Mouse (Mus musculus) heart, embryonic 15.5 days (tissue): ENCODE results near the gene Rhox2a. TPM values are rescaled to one million over a fixed set of nuclear protein-coding genes. Genes with fewer than 3 reads are reported as not detected.
"Not testable (repeated sequence)": the region's sequence is repeated elsewhere in the genome, so short reads cannot be mapped to it uniquely, and the experiment has no call there.

Experiments
- ATAC-seq: fragments of 200-750 bp; cut with Nextera tagmentation; replicated peaks from 2 replicates; pipeline ENCODE4 v1.8.0; 2017; ENCODE audit warnings: low read depth, moderate TSS enrichment; ENCODE audit not compliant: insufficient number of reproducible peaks, insufficient read depth, low FRiP score
- H3K27ac ChIP-seq: fragments of 300-500 bp; sonication (generic); 2 replicates; pipeline ENCODE4 v1.5.1; 2015; ENCODE audit warnings: mild to moderate bottlenecking, inconsistent platforms
- H3K27me3 ChIP-seq: fragments of 300-500 bp; sonication (generic); 2 replicates; pipeline ENCODE4 v1.6.1; 2015; ENCODE audit warnings: inconsistent platforms
- H3K36me3 ChIP-seq: fragments of 300-500 bp; sonication (generic); 2 replicates; pipeline ENCODE4 v1.6.1; 2015; ENCODE audit warnings: mild to moderate bottlenecking, inconsistent platforms
- H3K4me1 ChIP-seq: fragments of 300-500 bp; sonication (generic); replicated peaks from 2 replicates; pipeline ENCODE4 v1.6.1; 2015; ENCODE audit warnings: inconsistent platforms
- H3K4me2 ChIP-seq: fragments of 300-500 bp; sonication (generic); 2 replicates; pipeline ENCODE4 v1.6.1; 2015; ENCODE audit warnings: inconsistent platforms, mild to moderate bottlenecking, moderate library complexity
- H3K4me3 ChIP-seq: fragments of 300-500 bp; sonication (generic); 2 replicates; pipeline ENCODE4 v1.5.1; 2015; ENCODE audit warnings: mild to moderate bottlenecking, inconsistent platforms
- H3K9ac ChIP-seq: fragments of 300-500 bp; sonication (generic); 2 replicates; pipeline ENCODE4 v1.6.1; 2015; ENCODE audit warnings: mild to moderate bottlenecking, inconsistent platforms
- H3K9me3 ChIP-seq: fragments of 300-500 bp; sonication (generic); replicated peaks from 2 replicates; pipeline ENCODE4 v1.6.1; 2016; ENCODE audit warnings: inconsistent platforms
- WGBS: fragments of 180-500 bp; shearing (Covaris S2); methylation state at CpG from one replicate; pipeline ENCODE4 v1.1.7; 2015; ENCODE audit warnings: mixed read lengths; 5-methylcytosine and 5-hydroxymethylcytosine counted together
- polyA plus RNA-seq: library from polyadenylated mRNA; unstranded; fragments of >200 nt; fragmentation: Nextera tagmentation; extraction: Ambion mirVana; gene quantifications from 2 replicates; pipeline ENCODE4 v1.2.1, GENCODE M21; 2015

Rhox2a gene
- polyA plus RNA-seq = not detected in 2 replicates

DNA sequence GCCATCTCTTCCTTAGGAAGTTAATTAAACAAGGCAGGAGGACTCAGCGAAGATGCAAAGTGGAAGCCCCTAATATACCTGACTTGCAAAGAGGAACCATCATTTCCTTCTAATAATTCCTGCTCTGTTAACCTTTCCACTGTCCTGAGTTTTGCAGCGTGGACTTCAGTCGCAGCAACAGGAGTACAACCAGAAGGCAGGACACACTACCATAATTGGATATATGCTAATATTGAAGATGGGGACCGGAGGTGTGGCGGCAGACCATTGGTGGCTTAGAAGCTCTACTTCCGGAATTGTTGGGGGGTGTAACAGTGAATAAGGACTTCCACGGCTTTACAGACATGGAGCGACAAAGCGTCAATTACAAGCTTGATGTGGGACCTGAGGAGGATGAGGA is at the start of gene Rhox2a:
Rhox2a (plus strand) TSS at position 301 of the 400 bp plus-strand sequence.
- H3K9me3 ChIP-seq, H3K4me1 ChIP-seq, H3K36me3 ChIP-seq, H3K4me3 ChIP-seq, ATAC-seq, H3K27me3 ChIP-seq, H3K9ac ChIP-seq, H3K27ac ChIP-seq, H3K4me2 ChIP-seq: not testable (repeated sequence)
- WGBS = 73% methylated on average over 2 of the region's 9 CpGs

DNA sequence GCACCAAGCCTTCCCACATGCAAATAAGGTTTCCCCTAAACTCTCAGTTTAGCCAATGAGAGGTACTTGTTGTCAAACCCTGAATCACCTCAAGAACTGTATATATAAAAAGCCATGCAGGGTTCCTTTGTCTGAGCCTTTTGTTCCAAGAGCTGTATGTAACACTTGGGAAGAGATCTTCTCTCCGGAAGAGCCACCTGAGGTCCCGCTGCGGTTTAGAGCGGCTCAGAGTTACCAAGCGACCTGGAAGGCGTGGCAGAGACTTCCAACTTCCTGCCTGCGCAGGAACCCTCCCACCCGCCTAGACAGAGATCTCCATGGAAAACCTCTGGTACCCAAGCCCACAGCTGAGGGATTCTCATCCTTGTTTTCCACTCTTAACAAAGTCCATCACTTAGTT is 46.1 kb upstream of the Rhox2a start:
- no peak for ATAC-seq
- 42% methylated on average over 8 of the region's 8 CpGs for WGBS
- no peak overlapping the region for H3K27ac ChIP-seq

DNA sequence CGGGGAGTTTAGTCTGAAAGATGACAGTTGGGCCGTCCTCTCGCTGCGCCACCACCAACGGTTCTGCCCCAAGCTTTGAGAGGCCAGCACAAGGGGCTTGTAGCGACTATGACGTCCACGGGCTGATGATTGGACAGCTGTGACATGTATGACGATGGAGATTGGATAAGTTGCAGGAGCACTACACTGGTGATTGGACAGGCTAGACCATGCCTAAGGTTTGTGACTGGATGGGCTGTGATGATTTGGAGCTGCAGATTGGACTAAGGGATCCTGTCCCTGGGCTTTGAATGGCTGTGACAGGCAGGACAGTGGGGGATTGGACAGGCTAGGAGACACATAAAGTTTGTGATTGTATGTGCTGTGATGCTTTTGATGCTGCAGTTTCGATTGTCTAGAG is 33.8 kb upstream of the Rhox2a start, which contains the start of gene Gm9:
Gm9 (minus strand) TSS at position 101 of the 400 bp plus-strand sequence.
- no peaks in the 10 kb centered on the region for H3K4me1 ChIP-seq
- no peak within 1 kb of the TSS for H3K27ac ChIP-seq
- H3K27me3 ChIP-seq = no peaks in the 10 kb centered on the region
- H3K4me2 ChIP-seq = no peak within 1 kb of the TSS
- H3K4me3 ChIP-seq = no peak within 1 kb of the TSS
- H3K9me3 ChIP-seq = no peaks in the 10 kb centered on the region
- no peak within 1 kb of the TSS for H3K9ac ChIP-seq
- WGBS = 82% methylated on average over 10 of the region's 10 CpGs
- ATAC-seq = no peak
- no peaks in the 10 kb centered on the region for H3K36me3 ChIP-seq

More for the DNA sequence above, 46.1 kb upstream of the Rhox2a start:
- no peaks in the 10 kb centered on the region for H3K27me3 ChIP-seq
- H3K9ac ChIP-seq = no peak overlapping the region
- H3K9me3 ChIP-seq = no peaks in the 10 kb centered on the region
- H3K4me3 ChIP-seq = no peak overlapping the region
- H3K4me1 ChIP-seq = no peaks in the 10 kb centered on the region
- no peaks in the 10 kb centered on the region for H3K36me3 ChIP-seq
- H3K4me2 ChIP-seq = no peak overlapping the region

DNA sequence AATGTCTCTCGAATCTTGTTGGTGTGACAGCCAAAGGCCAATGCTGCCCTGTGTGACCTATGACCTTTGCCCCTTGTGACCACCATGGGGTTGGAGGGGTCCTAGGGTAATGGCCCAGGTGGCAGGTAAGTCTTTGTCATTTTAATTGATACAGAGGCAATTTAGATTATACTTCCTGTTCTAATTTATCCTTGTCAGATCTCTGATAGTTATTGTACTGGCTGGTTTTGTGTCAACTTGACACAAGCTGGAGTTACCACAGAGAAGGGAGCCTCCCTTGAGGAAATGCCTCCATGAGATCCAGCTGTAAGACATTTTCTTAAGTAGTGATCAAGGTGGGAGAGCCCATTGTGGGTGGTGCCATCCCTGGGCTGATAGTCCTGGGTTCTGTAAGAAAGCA is 22.6 kb upstream of the Rhox2a start, which contains the start of gene Rhox1:
Rhox1 (minus strand) TSS at position 101 of the 400 bp plus-strand sequence.
- not testable (repeated sequence) for H3K27me3 ChIP-seq, H3K9me3 ChIP-seq, H3K36me3 ChIP-seq, H3K9ac ChIP-seq, H3K4me2 ChIP-seq, H3K27ac ChIP-seq, ATAC-seq, H3K4me3 ChIP-seq, H3K4me1 ChIP-seq
- WGBS = 61% methylated on average over 1 of the region's 1 CpGs

DNA sequence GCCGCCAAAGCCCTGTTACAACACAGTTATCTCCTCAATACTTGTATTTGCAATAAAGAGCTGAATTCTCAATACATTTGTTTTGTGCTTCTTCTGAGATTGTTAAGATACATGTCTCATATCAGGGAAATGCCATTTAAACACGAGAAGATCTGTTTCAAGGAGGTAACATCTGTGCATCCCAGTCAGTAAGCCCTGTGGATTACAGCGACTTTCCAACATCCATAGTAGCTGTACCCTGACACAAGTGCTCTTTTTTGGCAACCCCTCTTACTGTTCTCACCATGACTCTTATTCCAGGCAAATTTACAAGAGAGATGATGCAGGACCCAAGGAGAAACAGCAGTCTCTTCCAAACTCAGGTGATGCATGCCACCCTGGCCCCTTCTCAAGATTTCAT is 4.8 kb downstream of the Rhox2a start, which contains the start of gene Rhox3a:
Rhox3a (plus strand) TSS at position 301 of the 400 bp plus-strand sequence.
- WGBS = 80% methylated on average over 1 of the region's 3 CpGs
- H3K4me1 ChIP-seq, H3K27me3 ChIP-seq, H3K9ac ChIP-seq, H3K9me3 ChIP-seq, H3K27ac ChIP-seq, H3K4me3 ChIP-seq, H3K36me3 ChIP-seq, H3K4me2 ChIP-seq, ATAC-seq: not testable (repeated sequence)

DNA sequence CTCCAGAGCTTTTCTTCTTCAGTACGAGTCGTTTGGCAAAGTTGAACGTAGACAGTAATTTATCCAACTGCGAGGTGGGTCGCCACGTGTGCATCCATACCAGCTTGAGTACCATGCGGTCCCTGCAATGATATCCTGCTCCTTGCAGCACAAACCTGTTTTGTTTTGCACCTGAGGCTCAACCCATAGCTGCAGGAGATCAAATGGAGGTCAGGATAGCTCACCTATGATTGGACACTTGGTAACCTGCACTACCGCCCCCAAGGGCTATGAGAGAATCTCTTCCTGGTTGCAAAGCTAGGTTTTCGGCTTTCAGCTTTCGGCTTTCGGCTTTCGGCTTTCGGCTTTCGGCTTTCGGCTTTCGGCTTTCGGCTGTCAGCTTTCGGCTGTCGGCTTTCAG is 20.3 kb downstream of the Rhox2a start, which contains the start of gene Rhox4a:
Rhox4a (plus strand) TSS at position 301 of the 400 bp plus-strand sequence.
- not testable (repeated sequence) for H3K27me3 ChIP-seq, H3K9ac ChIP-seq, ATAC-seq, H3K4me2 ChIP-seq, H3K36me3 ChIP-seq, H3K4me1 ChIP-seq, H3K9me3 ChIP-seq, H3K27ac ChIP-seq, H3K4me3 ChIP-seq
- 90% methylated on average over 9 of the region's 19 CpGs for WGBS

Other genes starting within 250 kb of the Rhox2a start
- gene Sowahd, start 196.1 kb upstream of the Rhox2a start, polyA plus RNA-seq = 0.10 and 0.20 TPM in 2 replicates
- 272 and 406 TPM in 2 replicates for gene Rpl39, start 159.6 kb upstream of the Rhox2a start, polyA plus RNA-seq
- gene Upf3b, start 134.7 kb upstream of the Rhox2a start, polyA plus RNA-seq = 13.9 and 14.1 TPM in 2 replicates
- gene Nkap, start 118.2 kb upstream of the Rhox2a start, polyA plus RNA-seq = 10.8 and 11.3 TPM in 2 replicates
- 0.09 TPM in 1 of 2 replicates, not detected in the other for gene Akap14, start 76.1 kb upstream of the Rhox2a start, polyA plus RNA-seq
- 695 and 864 TPM in 2 replicates for gene Ndufa1, start 53.8 kb upstream of the Rhox2a start, polyA plus RNA-seq
- 5.4 and 6.0 TPM in 2 replicates for gene Rnf113a1, start 53.7 kb upstream of the Rhox2a start, polyA plus RNA-seq
- gene Gm9, start 33.9 kb upstream of the Rhox2a start, polyA plus RNA-seq = not detected in 2 replicates
- not detected in 2 replicates for gene Rhox1, start 22.7 kb upstream of the Rhox2a start, polyA plus RNA-seq
- not detected in 2 replicates for gene Rhox3a, start 4.9 kb downstream of the Rhox2a start, polyA plus RNA-seq
- gene Rhox4a, start 20.4 kb downstream of the Rhox2a start, polyA plus RNA-seq = not detected in 2 replicates
- not detected in 2 replicates for gene Rhox3a2, start 135.1 kb downstream of the Rhox2a start, polyA plus RNA-seq
- 0.66 and 2.8 TPM in 2 replicates for gene Rhox4a2, start 145.9 kb downstream of the Rhox2a start, polyA plus RNA-seq
- gene Rhox2b, start 167.1 kb downstream of the Rhox2a start, polyA plus RNA-seq = not detected in 2 replicates
- gene Rhox4b, start 187.5 kb downstream of the Rhox2a start, polyA plus RNA-seq = 1.9 TPM in 1 of 2 replicates, not detected in the other
- gene Rhox2c, start 208.7 kb downstream of the Rhox2a start, polyA plus RNA-seq = not detected in 2 replicates
- gene Rhox3c, start 213.6 kb downstream of the Rhox2a start, polyA plus RNA-seq = not detected in 2 replicates
- not detected in 2 replicates for gene Rhox4c, start 235.4 kb downstream of the Rhox2a start, polyA plus RNA-seq
- gene Rhox2d, start 248.5 kb downstream of the Rhox2a start, polyA plus RNA-seq = not detected in 2 replicates